Mouse (Mus musculus) forebrain, embryonic 13.5 days (tissue): Measurements from ENCODE around the gene Ccdc85c. TPM values are rescaled to one million over a fixed set of nuclear protein-coding genes. Genes with fewer than 3 reads are reported as not detected.

Experiments
- ATAC-seq: fragments of 200-750 bp; cut with Nextera tagmentation; 2 replicates; pipeline ENCODE4 v1.8.0; 2017
- H3K27ac ChIP-seq: fragments of 300-500 bp; sonication (generic); 2 replicates; pipeline ENCODE4 v1.5.1; 2015; ENCODE audit warnings: inconsistent platforms, mild to moderate bottlenecking, moderate library complexity
- H3K27me3 ChIP-seq: fragments of 300-500 bp; sonication (generic); 2 replicates; pipeline ENCODE4 v1.6.1; 2015; ENCODE audit warnings: mild to moderate bottlenecking, inconsistent platforms
- H3K36me3 ChIP-seq: fragments of 300-500 bp; sonication (generic); 2 replicates; pipeline ENCODE4 v1.6.1; 2015; ENCODE audit warnings: mild to moderate bottlenecking, inconsistent platforms; ENCODE audit not compliant: poor library complexity, severe bottlenecking
- H3K4me1 ChIP-seq: fragments of 300-500 bp; sonication (generic); 2 replicates; pipeline ENCODE4 v1.6.1; 2015; ENCODE audit warnings: inconsistent platforms
- H3K4me2 ChIP-seq: fragments of 300-500 bp; sonication (generic); 2 replicates; pipeline ENCODE4 v1.6.1; 2015; ENCODE audit warnings: inconsistent platforms, mild to moderate bottlenecking, moderate library complexity
- H3K4me3 ChIP-seq: fragments of 300-500 bp; sonication (generic); 2 replicates; pipeline ENCODE4 v1.5.1; 2015; ENCODE audit warnings: mild to moderate bottlenecking, inconsistent platforms
- H3K9ac ChIP-seq: fragments of 300-500 bp; sonication (generic); 2 replicates; pipeline ENCODE4 v1.6.1; 2015; ENCODE audit warnings: mild to moderate bottlenecking, inconsistent platforms
- H3K9me3 ChIP-seq: fragments of 300-500 bp; sonication (generic); replicated peaks from 2 replicates; pipeline ENCODE4 v1.6.1; 2016; ENCODE audit warnings: inconsistent platforms
- WGBS: fragments of 180-500 bp; shearing (Covaris S2); methylation state at CpG from one replicate; pipeline ENCODE4 v1.1.7; 2015; 5-methylcytosine and 5-hydroxymethylcytosine counted together
- polyA plus RNA-seq: library from polyadenylated mRNA; unstranded; fragments of >200 nt; fragmentation: Nextera tagmentation; extraction: Ambion mirVana; gene quantifications from 2 replicates; pipeline ENCODE4 v1.2.1, GENCODE M21; 2015

Ccdc85c gene
- 16.2 and 17.4 TPM in 2 replicates for polyA plus RNA-seq

DNA sequence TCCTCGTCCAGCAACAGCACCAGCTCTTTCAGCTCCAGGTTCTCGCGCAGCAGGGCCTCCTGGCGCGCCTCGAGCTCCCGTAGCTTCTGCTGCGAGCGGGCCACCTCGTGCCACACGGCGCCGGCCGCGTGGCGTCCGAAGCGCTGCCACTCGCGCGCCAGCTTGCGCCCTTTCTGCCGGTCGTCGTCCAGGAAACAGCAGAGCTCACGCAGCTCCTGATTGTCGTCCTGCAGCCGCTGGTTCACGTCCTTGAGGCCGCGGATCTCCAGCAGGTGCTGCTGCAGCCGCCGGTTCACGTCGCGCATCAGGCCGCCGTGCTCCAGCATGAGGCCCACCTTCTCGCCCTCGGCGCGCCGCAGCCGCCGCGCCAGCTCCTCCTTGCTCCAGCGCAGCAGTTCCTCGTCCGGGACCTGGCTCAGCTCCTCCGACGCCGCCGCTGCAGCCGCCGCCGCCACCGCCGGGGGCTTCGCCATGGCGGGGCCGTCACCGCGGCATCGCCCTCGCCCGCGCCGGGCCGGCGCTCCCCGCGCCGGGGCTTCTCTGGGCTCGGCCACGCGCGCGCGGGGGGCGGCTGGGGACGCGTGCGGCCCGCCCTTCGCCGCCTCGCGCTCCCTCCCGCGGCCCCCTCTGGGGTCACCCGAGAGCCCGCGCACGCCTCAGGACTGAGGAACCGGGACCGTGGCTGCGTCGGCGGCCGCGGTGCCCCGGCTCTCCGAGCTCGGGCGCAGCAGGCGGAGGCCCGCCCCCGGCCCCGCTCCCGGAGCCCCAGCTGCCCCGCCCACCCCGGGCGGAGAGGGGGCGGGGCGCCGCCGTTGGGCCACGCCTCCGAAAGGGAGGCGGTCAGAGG is at the start of gene Ccdc85c:
Ccdc85c (minus strand) TSS at position 765 of the 847 bp plus-strand sequence.
- no peak; the same call in none of the 2 replicates for ATAC-seq
- Histone ChIP-seq H3K27me3 (no peaks in the 10 kb centered on the region), H3K4me3 (peak within 1 kb of the TSS; percentile 81), H3K36me3 (peaks cover 1% of the 10 kb centered on the region; the same call in 1 of the 2 replicates), H3K4me2 (peak within 1 kb of the TSS; percentile 96), H3K4me1 (peaks cover 75% of the 10 kb centered on the region), H3K27ac (peak within 1 kb of the TSS; percentile 88), H3K9me3 (no peaks in the 10 kb centered on the region), H3K9ac (peak within 1 kb of the TSS; percentile 93)
- under 1% methylated on average over 104 of the region's 120 CpGs for WGBS

DNA sequence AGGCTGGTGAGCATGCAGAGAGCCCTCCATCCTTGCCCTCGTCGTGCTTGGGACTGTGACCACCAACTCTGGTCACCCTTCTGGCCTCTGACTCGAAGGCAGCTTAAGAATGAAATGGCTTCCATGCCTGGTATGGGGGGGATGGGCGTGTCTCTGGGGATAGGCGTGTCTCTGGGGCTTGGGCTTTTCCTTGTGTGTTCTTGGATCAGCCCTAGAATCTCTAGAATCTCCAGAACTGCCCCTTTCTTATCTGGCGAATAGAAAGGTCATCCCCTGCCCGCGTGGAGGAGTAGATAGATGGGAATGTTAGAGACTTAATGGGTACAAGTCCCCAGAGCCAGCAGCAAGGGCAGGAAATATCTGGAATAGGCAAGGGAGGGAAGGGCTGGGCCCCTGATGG is 44.9 kb upstream of the Ccdc85c start:
- Histone ChIP-seq H3K4me1 (peaks cover 67% of the 10 kb centered on the region), H3K4me2 (peak overlapping the region; percentile 2; the same call in 1 of the 2 replicates), H3K9ac (no peak overlapping the region), H3K9me3 (no peaks in the 10 kb centered on the region), H3K36me3 (no peaks in the 10 kb centered on the region), H3K27ac (peak overlapping the region; percentile 89), H3K27me3 (peaks cover 28% of the 10 kb centered on the region), H3K4me3 (no peak overlapping the region)
- no peak; the same call in 1 of the 2 replicates for ATAC-seq
- WGBS: 1% methylated on average over 8 of the region's 8 CpGs

DNA sequence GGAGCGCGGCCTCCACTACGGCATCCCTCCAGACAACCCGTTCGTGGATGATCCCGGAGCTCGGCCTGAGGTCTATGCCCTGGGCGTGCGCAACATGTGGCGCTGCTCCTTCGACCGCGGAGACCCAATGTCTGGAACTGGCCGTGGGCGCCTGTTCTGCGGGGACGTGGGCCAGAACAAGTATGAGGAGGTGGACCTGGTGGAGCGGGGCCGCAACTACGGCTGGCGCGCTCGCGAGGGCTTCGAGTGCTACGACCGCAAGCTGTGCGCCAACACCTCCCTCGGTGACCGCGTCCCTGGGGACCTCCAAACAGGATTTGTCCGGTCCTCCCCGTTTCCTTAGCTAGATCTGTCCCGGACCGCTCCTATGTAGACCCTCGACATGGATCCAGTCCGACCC is 43.3 kb upstream of the Ccdc85c start:
- H3K4me3 ChIP-seq: no peak overlapping the region
- 31% methylated on average over 35 of the region's 37 CpGs for WGBS
- H3K4me2 ChIP-seq: peak overlapping the region; percentile 39; the same call in 1 of the 2 replicates
- peak overlapping the region; percentile 27; the same call in 1 of the 2 replicates for H3K9ac ChIP-seq
- no peak overlapping the region for H3K27ac ChIP-seq
- H3K9me3 ChIP-seq: no peaks in the 10 kb centered on the region
- peaks cover 67% of the 10 kb centered on the region for H3K4me1 ChIP-seq
- H3K27me3 ChIP-seq: peaks cover 28% of the 10 kb centered on the region
- no peaks in the 10 kb centered on the region for H3K36me3 ChIP-seq
- no peak for ATAC-seq

DNA sequence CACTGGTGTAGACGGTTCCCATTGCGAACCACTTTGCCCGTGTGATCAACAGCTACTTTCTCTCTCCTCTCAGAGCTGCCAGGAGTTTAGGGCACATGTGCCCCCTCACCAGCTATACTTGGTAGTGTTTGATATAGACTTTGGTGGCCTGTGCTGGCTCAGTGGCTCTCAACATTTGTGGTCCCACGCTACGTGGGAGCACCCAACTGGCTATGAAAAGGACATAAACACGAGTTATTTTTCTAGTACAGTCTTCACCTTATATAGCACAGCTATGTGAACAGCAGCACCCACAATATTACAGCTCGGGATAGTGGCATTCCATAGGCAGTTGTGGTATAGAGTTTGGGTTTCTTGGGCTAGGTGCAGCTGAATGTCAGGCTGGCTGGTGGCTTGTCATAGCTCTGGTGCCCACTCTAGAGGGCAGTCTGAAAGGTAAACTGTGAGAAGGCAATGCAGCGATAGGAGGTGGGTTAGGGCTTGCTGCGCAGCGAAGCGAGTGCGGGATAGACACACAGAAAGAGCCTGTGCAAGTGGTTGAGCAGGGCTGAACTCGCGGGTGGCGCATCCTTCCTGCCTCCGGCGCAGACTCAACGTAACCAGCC is 42.7 kb upstream of the Ccdc85c start:
- peak overlapping the region; percentile 39; the same call in 1 of the 2 replicates for H3K4me2 ChIP-seq
- H3K4me3 ChIP-seq: no peak overlapping the region
- no peak for ATAC-seq
- peaks cover 64% of the 10 kb centered on the region for H3K4me1 ChIP-seq
- H3K27ac ChIP-seq: peak overlapping the region; percentile 52; the same call in 1 of the 2 replicates
- H3K9me3 ChIP-seq: no peaks in the 10 kb centered on the region
- 29% methylated on average over 18 of the region's 18 CpGs for WGBS
- H3K36me3 ChIP-seq: no peaks in the 10 kb centered on the region
- H3K9ac ChIP-seq: peak overlapping the region; percentile 27; the same call in 1 of the 2 replicates
- H3K27me3 ChIP-seq: peaks cover 28% of the 10 kb centered on the region

DNA sequence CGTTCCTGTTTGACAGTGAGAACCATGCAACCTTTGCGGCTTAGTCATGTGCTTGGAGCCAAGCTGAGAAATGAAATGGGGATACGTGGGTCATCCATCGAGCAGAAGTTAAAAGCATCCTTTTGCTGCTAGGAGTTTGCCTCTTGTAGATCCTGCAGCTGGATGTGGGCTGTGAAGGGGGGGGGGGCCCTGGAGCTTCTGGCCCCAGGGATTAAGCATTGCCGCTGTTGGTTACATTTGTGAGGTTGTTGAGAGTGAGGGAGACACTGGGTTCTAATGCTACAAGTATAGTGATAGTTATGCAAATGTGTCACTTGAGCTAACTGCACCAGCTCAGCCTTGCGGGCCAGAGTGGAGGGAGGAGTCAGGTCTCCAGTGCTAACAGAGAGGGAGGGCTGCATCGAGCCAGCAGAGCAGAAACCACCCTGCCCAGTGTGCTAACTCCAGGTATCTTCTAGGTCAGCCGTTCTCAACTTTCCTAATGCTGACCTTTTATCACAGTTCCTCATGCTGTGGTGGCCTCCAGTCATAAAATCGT is 42.0 kb upstream of the Ccdc85c start:
- Histone ChIP-seq H3K4me2 (no peak overlapping the region), H3K4me1 (peaks cover 61% of the 10 kb centered on the region), H3K27ac (peak overlapping the region; percentile 52; the same call in 1 of the 2 replicates), H3K36me3 (no peaks in the 10 kb centered on the region), H3K27me3 (peaks cover 28% of the 10 kb centered on the region), H3K9ac (no peak overlapping the region), H3K4me3 (no peak overlapping the region), H3K9me3 (no peaks in the 10 kb centered on the region)
- ATAC-seq: no peak
- 4% methylated on average over 9 of the region's 9 CpGs for WGBS

DNA sequence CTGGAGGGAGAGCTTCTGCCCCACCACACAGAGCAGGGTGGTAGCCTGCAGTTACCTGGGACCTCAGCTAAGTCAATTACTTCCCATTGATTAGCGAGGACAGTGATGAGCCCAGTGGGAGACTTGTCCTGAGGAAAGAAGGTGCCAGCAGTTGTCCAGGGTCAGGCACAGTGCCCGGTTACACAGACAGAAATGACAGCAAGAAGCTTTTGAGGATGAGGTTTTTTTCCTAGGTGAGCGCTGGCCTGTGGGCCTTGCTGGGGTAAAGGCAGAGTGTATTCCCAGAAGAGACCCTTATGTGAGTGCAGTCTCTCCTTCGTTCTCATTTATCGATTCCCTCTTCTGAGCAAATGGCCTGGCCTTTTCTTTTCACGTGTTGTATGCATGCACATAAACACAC is 41.4 kb upstream of the Ccdc85c start:
- Histone ChIP-seq H3K4me2 (no peak overlapping the region), H3K4me1 (peaks cover 57% of the 10 kb centered on the region), H3K27me3 (peaks cover 28% of the 10 kb centered on the region), H3K9ac (no peak overlapping the region), H3K4me3 (no peak overlapping the region), H3K27ac (no peak overlapping the region), H3K9me3 (no peaks in the 10 kb centered on the region), H3K36me3 (no peaks in the 10 kb centered on the region)
- no peak for ATAC-seq
- 31% methylated on average over 6 of the region's 6 CpGs for WGBS

DNA sequence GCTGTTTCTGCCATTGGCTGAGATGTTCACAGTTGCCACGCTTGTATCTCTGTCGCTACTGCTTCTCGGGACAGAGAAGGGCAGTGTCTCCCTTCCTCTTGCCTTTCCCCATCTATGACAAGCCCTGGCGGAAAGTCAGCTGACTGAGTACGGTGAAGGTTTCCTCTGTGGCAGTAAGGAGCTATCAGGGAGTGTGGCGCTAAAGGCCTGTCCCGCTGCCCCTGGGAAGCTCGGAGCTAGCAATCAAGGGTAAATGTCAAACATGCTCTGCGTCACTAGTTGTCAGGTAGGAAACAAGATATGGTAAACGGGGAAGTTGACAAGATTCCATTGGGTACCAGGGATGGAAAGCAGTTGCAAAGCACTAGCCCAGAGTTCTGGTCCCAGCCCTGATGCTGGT is 40.6 kb upstream of the Ccdc85c start:
- no peak overlapping the region for H3K27ac ChIP-seq
- H3K4me3 ChIP-seq: no peak overlapping the region
- no peak for ATAC-seq
- H3K36me3 ChIP-seq: no peaks in the 10 kb centered on the region
- H3K9me3 ChIP-seq: no peaks in the 10 kb centered on the region
- no peak overlapping the region for H3K9ac ChIP-seq
- 58% methylated on average over 10 of the region's 10 CpGs for WGBS
- peaks cover 49% of the 10 kb centered on the region for H3K4me1 ChIP-seq
- H3K4me2 ChIP-seq: no peak overlapping the region
- peaks cover 28% of the 10 kb centered on the region for H3K27me3 ChIP-seq

DNA sequence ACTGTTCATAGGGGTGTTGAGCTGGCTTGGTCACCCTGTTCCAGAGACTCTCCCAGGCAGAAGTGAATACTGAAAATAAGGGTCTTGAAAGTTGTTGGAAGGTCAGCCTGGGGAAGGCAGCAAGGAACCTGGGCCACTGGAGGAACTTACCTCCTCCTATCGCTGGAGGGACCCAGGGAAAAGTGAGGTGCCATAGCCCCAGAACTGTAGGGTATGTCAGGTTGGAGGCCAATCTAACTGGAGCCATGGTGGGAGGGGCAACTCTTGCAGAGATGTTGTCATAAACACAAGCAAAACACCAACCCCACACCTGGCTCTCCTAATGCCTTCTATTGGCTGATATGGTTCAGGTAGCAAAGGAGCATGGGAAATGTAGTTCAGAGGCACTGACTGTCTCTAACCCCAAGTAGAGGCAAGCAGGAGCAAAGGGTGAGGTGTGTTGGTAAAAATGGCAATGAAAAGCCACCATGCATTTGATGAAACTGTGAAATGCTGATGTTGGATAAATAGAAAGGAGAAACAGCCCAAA is 38.1 kb upstream of the Ccdc85c start:
- ATAC-seq: no peak

DNA sequence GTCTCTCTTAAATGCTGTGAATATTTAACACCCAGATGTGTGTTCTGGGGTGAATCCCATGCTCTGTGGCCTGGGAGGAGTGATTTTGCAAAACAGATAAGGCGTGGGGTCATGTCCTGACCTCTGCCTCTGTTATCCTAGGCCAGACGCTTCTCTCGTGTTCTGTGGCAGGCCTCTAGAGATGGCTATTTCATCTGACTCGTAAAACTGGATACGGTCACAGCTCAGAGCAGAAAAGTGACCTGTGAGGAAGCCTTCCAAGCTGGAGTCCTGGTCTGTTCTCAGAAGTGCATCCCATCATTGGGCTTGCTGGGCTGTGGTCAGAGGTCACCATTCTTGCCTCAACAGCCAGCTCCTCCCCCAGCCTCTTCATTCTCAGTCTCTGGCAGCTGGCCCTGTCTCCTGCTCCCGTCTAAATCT is 37.2 kb upstream of the Ccdc85c start:
- H3K9me3 ChIP-seq: no peaks in the 10 kb centered on the region
- 58% methylated on average over 6 of the region's 6 CpGs for WGBS
- no peak overlapping the region for H3K9ac ChIP-seq
- peaks cover 23% of the 10 kb centered on the region for H3K4me1 ChIP-seq
- ATAC-seq: no peak
- peaks cover 7% of the 10 kb centered on the region; the same call in 1 of the 2 replicates for H3K27me3 ChIP-seq
- no peak overlapping the region for H3K4me2 ChIP-seq
- H3K27ac ChIP-seq: no peak overlapping the region
- H3K4me3 ChIP-seq: no peak overlapping the region
- no peaks in the 10 kb centered on the region for H3K36me3 ChIP-seq

More for the DNA sequence above, 38.1 kb upstream of the Ccdc85c start:
- Histone ChIP-seq H3K4me2 (no peak overlapping the region), H3K9me3 (no peaks in the 10 kb centered on the region), H3K27me3 (peaks cover 13% of the 10 kb centered on the region), H3K9ac (no peak overlapping the region), H3K4me1 (peaks cover 24% of the 10 kb centered on the region), H3K36me3 (no peaks in the 10 kb centered on the region), H3K4me3 (no peak overlapping the region), H3K27ac (no peak overlapping the region)
- WGBS: 84% methylated on average over 1 of the region's 1 CpGs

DNA sequence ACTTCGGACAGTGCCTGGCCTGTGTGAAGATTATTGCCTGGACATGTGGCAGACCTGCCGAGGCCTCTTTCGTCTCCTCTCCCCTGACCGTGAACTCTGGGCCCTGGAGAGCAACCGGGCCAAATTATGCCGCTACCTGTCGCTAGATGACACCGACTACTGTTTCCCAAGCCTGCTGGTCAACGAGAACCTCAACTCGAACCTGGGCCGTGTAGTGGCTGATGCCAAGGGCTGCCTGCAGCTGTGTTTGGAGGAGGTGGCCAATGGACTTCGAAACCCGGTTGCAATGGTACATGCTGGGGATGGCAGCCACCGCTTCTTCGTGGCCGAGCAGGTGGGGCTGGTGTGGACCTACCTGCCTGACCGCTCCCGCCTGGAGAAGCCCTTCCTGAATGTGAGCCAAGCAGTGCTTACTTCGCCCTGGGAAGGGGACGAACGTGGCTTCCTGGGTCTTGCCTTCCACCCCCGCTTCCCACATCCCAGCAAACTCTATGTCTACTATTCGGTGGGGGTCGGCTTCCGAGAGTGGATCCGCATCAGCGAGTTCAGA is 36.6 kb upstream of the Ccdc85c start:
- H3K4me2 ChIP-seq: no peak overlapping the region
- no peaks in the 10 kb centered on the region for H3K36me3 ChIP-seq
- peaks cover 22% of the 10 kb centered on the region for H3K4me1 ChIP-seq
- H3K27ac ChIP-seq: no peak overlapping the region
- ATAC-seq: no peak
- H3K4me3 ChIP-seq: no peak overlapping the region
- no peak overlapping the region for H3K9ac ChIP-seq
- H3K27me3 ChIP-seq: peaks cover 11% of the 10 kb centered on the region; the same call in 1 of the 2 replicates
- WGBS: 94% methylated on average over 27 of the region's 27 CpGs
- H3K9me3 ChIP-seq: no peaks in the 10 kb centered on the region

DNA sequence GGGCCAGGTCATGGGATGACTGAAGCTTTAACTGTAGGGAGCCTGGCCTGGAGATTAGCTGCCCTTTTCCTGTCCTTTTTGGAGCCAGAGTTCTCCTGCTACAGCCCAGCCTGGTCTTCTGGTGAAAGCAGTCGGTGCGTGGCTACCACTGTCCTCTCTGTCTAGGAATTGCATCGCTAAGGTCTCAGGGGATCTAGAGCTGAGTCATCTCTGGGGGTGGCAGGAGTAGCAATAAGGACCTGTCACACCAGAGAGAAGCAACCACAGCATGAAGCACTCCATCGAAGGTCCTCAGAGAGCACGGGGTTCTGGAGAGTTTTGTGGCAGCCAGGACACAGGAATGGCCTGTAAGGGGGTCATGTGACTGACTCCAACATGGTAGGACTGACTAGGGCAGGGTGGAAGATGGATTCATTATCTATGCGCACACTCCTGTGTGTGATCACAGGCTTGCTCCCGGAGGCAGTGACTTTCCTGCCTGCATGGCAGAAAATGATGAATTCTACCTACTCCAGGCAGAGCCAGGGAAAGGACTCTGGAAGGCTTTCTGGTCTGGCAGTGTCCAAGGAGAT is 35.3 kb upstream of the Ccdc85c start:
- H3K27ac ChIP-seq: no peak overlapping the region
- H3K36me3 ChIP-seq: no peaks in the 10 kb centered on the region

More for the DNA sequence above, 35.3 kb upstream of the Ccdc85c start:
- ATAC-seq: no peak
- Histone ChIP-seq H3K4me3 (no peak overlapping the region), H3K4me2 (no peak overlapping the region), H3K4me1 (peaks cover 24% of the 10 kb centered on the region), H3K27me3 (peaks cover 6% of the 10 kb centered on the region; the same call in 1 of the 2 replicates), H3K9me3 (no peaks in the 10 kb centered on the region), H3K9ac (no peak overlapping the region)
- 81% methylated on average over 7 of the region's 7 CpGs for WGBS
